In the genomic region with DNA sequence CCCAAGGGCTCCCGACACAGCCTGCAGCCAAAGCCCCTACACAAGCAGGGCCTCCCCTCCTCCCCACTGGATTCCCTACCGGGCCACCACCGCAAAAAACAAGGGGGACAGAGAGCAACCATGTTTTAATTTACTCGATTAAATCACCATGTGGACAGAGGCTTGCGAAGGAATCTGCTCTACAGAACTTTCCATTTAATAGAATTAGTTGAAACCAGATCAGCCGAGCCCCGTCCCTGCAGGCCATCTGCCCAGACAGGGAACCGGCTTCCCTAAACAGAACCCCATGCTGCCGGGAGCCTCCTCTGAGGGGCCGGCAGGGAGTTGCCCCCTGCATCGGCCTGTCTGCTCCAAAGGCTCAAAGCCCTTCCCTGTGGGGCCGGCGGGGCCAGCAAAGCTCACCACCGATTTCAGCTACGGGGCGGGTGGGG, we compare ENCODE assay signal across 10 mouse cellular contexts.
DNase-seq lines count a peak whose midpoint lies in the region; ATAC-seq and TF ChIP-seq lines count a peak whose summit lies in the region.
"Had no signal": no experiment of that assay in that cellular context is flagged by ENCODE, and none has a peak within 500 bp of the region (broad histone marks: within the 10 kb centered on the region; RNA-seq: fewer than 3 reads in every experiment).

No protein-coding gene starts in this region.

- no peaks in the 10 kb centered on the region for H3K9me3 ChIP-seq in heart, embryonic 11.5 days (replicated peaks; ENCODE audit: control insufficient read depth, low read length)
- H3K9me3 ChIP-seq in intestine, embryonic 16.5 days (ENCODE audit: control insufficient read depth, low read length) = no peaks in the 10 kb centered on the region
- no peaks in the 10 kb centered on the region for H3K9me3 ChIP-seq in stomach, postnatal 0 days (ENCODE audit: control insufficient read depth, low read length)

- WGBS in heart, embryonic 11.5 days (ENCODE audit: insufficient replicate concordance) = 2% methylated on average over 16 of the region's 16 CpGs
- under 1% methylated on average over 16 of the region's 16 CpGs for WGBS in intestine, embryonic 16.5 days
- 2% methylated on average over 16 of the region's 16 CpGs for WGBS in stomach, postnatal 0 days

- H3K27ac ChIP-seq in heart, embryonic 11.5 days (ENCODE audit: low read depth, low read length) = no peak overlapping the region
- no peak overlapping the region for H3K27ac ChIP-seq in intestine, embryonic 16.5 days (ENCODE audit: low read length)
- no peak overlapping the region for H3K27ac ChIP-seq in stomach, postnatal 0 days (replicated peaks)

- TF ChIP-seq EP300 in stomach, postnatal 0 days (optimal IDR thresholded peaks at IDR 0.05) = no peak

- no peak overlapping the region for H3K9ac ChIP-seq in heart, embryonic 11.5 days (ENCODE audit: low read depth, low read length)
- H3K9ac ChIP-seq in intestine, embryonic 16.5 days (ENCODE audit: low read depth, low read length) = no peak overlapping the region
- H3K9ac ChIP-seq in stomach, postnatal 0 days (ENCODE audit: low read length) = no peak overlapping the region

- DNase-seq in heart, postnatal 10 days = no peak
- DNase-seq in ovary, postnatal 10 days (ENCODE audit: low spot score) = peak; percentile 23
- DNase-seq in ovary, postnatal 14 days (ENCODE audit: low spot score) = no peak
- no peak for DNase-seq in stomach, postnatal 0 days (ENCODE audit: low spot score)
- DNase-seq in T-cell, adult 2 months (ENCODE audit: low spot score) = no peak
- DNase-seq: cerebellum, adult 11 months; gastrocnemius, postnatal 36 days had no signal

- TF ChIP-seq CTCF in stomach, postnatal 0 days (IDR thresholded peaks at IDR 0.05; ENCODE audit: low read depth) = no peak

- no peaks in the 10 kb centered on the region for H3K36me3 ChIP-seq in heart, embryonic 11.5 days (ENCODE audit: control insufficient read depth, insufficient read depth, low read length)
- no peaks in the 10 kb centered on the region for H3K36me3 ChIP-seq in intestine, embryonic 16.5 days (ENCODE audit: control insufficient read depth, insufficient read depth, low read length)
- no peaks in the 10 kb centered on the region for H3K36me3 ChIP-seq in stomach, postnatal 0 days (ENCODE audit: control insufficient read depth, insufficient read depth, low read length)

- H3K27me3 ChIP-seq in heart, embryonic 11.5 days (ENCODE audit: control insufficient read depth, insufficient read depth, low read length) = peaks cover 48% of the 10 kb centered on the region
- peaks cover 30% of the 10 kb centered on the region for H3K27me3 ChIP-seq in intestine, embryonic 16.5 days (replicated peaks; ENCODE audit: control insufficient read depth, insufficient read depth, low read length)
- no peaks in the 10 kb centered on the region for H3K27me3 ChIP-seq in stomach, postnatal 0 days (ENCODE audit: control insufficient read depth, insufficient read depth, low read length)

- intact Hi-C loops in heart, postnatal 10 days (cut with DNase I) = no loop called here

- ATAC-seq in heart, embryonic 11.5 days (replicated peaks; ENCODE audit: insufficient number of reproducible peaks, low FRiP score, low TSS enrichment) = no peak
- no peak for ATAC-seq in intestine, embryonic 16.5 days
- ATAC-seq in stomach, postnatal 0 days (ENCODE audit: low FRiP score, low TSS enrichment) = no peak
- no peak for ATAC-seq in monocyte, adult 5-6 weeks (replicated peaks; ENCODE audit: insufficient number of reproducible peaks, low FRiP score, low TSS enrichment, poor library complexity, severe bottlenecking)

- no peaks in the 10 kb centered on the region for H3K4me1 ChIP-seq in heart, embryonic 11.5 days (ENCODE audit: control insufficient read depth, insufficient read depth, low read length)
- 0 out of 2 replicates have a peak, but pooled peaks cover 3% of the 10 kb centered on the region for H3K4me1 ChIP-seq in intestine, embryonic 16.5 days (ENCODE audit: control insufficient read depth, insufficient read depth, low read length)
- no peaks in the 10 kb centered on the region for H3K4me1 ChIP-seq in stomach, postnatal 0 days (replicated peaks; ENCODE audit: control insufficient read depth, insufficient read depth)

- peak overlapping the region; percentile 31 for H3K4me3 ChIP-seq in heart, embryonic 11.5 days (ENCODE audit: low read depth, low read length)
- H3K4me3 ChIP-seq in intestine, embryonic 16.5 days (ENCODE audit: low read length) = 0 out of 2 replicates have a peak overlapping the region, but pooled peaks have one; percentile 3
- H3K4me3 ChIP-seq in stomach, postnatal 0 days (ENCODE audit: low read depth, low read length) = no peak overlapping the region

- H3K4me2 ChIP-seq in heart, embryonic 11.5 days = peak overlapping the region; percentile 61
- H3K4me2 ChIP-seq in intestine, embryonic 16.5 days (ENCODE audit: low read depth, low read length) = peak overlapping the region; percentile 42
- peak overlapping the region; percentile 36; the same call in 1 of the 2 replicates for H3K4me2 ChIP-seq in stomach, postnatal 0 days (replicated peaks; ENCODE audit: low read depth)
